Mouse (Mus musculus) gastrocnemius, adult 2 months (tissue): ENCODE results near the gene Slc25a16. TPM values are rescaled to one million over a fixed set of nuclear protein-coding genes. Genes with fewer than 3 reads are reported as not detected.

ENCODE experiments used
- DNase-seq: peaks from one replicate; pipeline ENCODE4 v3.0.0; 2022
- H3K27ac ChIP-seq: fragments of 200-600 bp; 2 replicates; pipeline ENCODE4 v1.8.1; 2022; ENCODE audit warnings: mild to moderate bottlenecking
- H3K4me3 ChIP-seq: fragments of 200-600 bp; 2 replicates; pipeline ENCODE4 v1.8.1; 2022; ENCODE audit warnings: mild to moderate bottlenecking, moderate library complexity
- CTCF ChIP-seq: fragments of 200-600 bp; IDR thresholded peaks from 2 replicates; pipeline ENCODE4 v1.8.1; 2022; ENCODE audit warnings: antibody characterized with exemption, mild to moderate bottlenecking, moderate library complexity
- intact Hi-C: fragments of 180-260 bp; cut with DNase I; formaldehyde crosslinking; loops from one replicate; pipeline ENCODE4 v1.15.1; 2025
- long read RNA-seq, 2 experiments: library from polyadenylated mRNA; stranded (forward); transcript quantifications; one replicate each; pipeline ENCODE4 v2.0.0; 2021
- total RNA-seq, 2 experiments: library from RNA; stranded (reverse); gene quantifications; 2 replicates each; pipeline ENCODE4 v1.2.3; 2021

Slc25a16 gene
- 10 to 100 TPM; 15.4 to 18.2 TPM for total RNA-seq
- long read RNA-seq, experiment 1, transcript Slc25a16-201 (9 exons, 3,145 nt): major isoform, 33 of 37 reads
- long read RNA-seq, experiment 1, partial matches to known transcripts: 0 of 37 reads
- long read RNA-seq, experiment 1, other reads (novel, unspliced or antisense): 3 of 37 reads
- long read RNA-seq, experiment 2, transcript Slc25a16-201 (9 exons, 3,145 nt): major isoform, 42 of 46 reads
- long read RNA-seq, experiment 2, partial matches to known transcripts: 0 of 46 reads
- long read RNA-seq, experiment 2, other reads (novel, unspliced or antisense): 4 of 46 reads

- Histone ChIP-seq H3K27ac (peak within 1 kb of the TSS; percentile 98), H3K4me3 (peak within 1 kb of the TSS; percentile 98)
- no peak for TF ChIP-seq CTCF
- peak; percentile 94 for DNase-seq
- intact Hi-C loops: loop anchor here (5.0 kb wide), 1 partner anchor 128 kb away; the partner anchor contains the start of gene Ccar1
These were observed at the start of gene Slc25a16 for GRCm38 (mm10) chr10:62919925-62920765. Gene Slc25a16, plus strand, starts transcription at chr10:62920633.

- Histone ChIP-seq H3K4me3 (no peak overlapping the region), H3K27ac (no peak overlapping the region)
- intact Hi-C loops: no loop called here
- DNase-seq: no peak
- no peak for TF ChIP-seq CTCF
These were observed 45.6 kb upstream of the Slc25a16 start for GRCm38 (mm10) chr10:62874828-62875227.

- no peak overlapping the region for H3K27ac ChIP-seq
- DNase-seq: no peak
- TF ChIP-seq CTCF: no peak
- intact Hi-C loops: no loop called here
- no peak overlapping the region for H3K4me3 ChIP-seq
These were observed 44.9 kb upstream of the Slc25a16 start for GRCm38 (mm10) chr10:62875565-62875964.

GRCm38 (mm10) chr10:62878056-62878455, 42.4 kb upstream of the Slc25a16 start:
- TF ChIP-seq CTCF: no peak
- intact Hi-C loops: no loop called here

GRCm38 (mm10) chr10:62881211-62881610, 39.2 kb upstream of the Slc25a16 start:
- peak; percentile 40; the same call in 1 of the 2 replicates for TF ChIP-seq CTCF
- DNase-seq: no peak
- Histone ChIP-seq H3K27ac (no peak overlapping the region), H3K4me3 (no peak overlapping the region)
- intact Hi-C loops: no loop called here

More at GRCm38 (mm10) chr10:62878056-62878455, 42.4 kb upstream of the Slc25a16 start:
- no peak overlapping the region for H3K4me3 ChIP-seq
- no peak for DNase-seq
- no peak overlapping the region for H3K27ac ChIP-seq

GRCm38 (mm10) chr10:62883933-62884372, 36.5 kb upstream of the Slc25a16 start:
- intact Hi-C loops: no loop called here
- no peak for DNase-seq
- H3K27ac ChIP-seq: no peak overlapping the region
- no peak for TF ChIP-seq CTCF
- H3K4me3 ChIP-seq: no peak overlapping the region

GRCm38 (mm10) chr10:62884517-62884916, 35.9 kb upstream of the Slc25a16 start:
- intact Hi-C loops: no loop called here
- Histone ChIP-seq H3K27ac (no peak overlapping the region), H3K4me3 (no peak overlapping the region)
- no peak for TF ChIP-seq CTCF
- no peak for DNase-seq

- Histone ChIP-seq H3K27ac (no peak overlapping the region), H3K4me3 (peak overlapping the region; percentile 85)
- intact Hi-C loops: no loop called here
- DNase-seq: no peak
- TF ChIP-seq CTCF: no peak
These were observed 35.0 kb upstream of the Slc25a16 start for GRCm38 (mm10) chr10:62885460-62885859.

GRCm38 (mm10) chr10:62885969-62886798, 34.2 kb upstream of the Slc25a16 start:
- DNase-seq: peak; percentile 22
- Histone ChIP-seq H3K4me3 (peak overlapping the region; percentile 85), H3K27ac (peak overlapping the region; percentile 39)
- intact Hi-C loops: no loop called here
- no peak for TF ChIP-seq CTCF

- peak; percentile 58 for DNase-seq
- intact Hi-C loops: loop anchor here (1.0 kb wide), 1 partner anchor 22 kb away; no protein-coding TSS in a partner anchor
- Histone ChIP-seq H3K27ac (peak overlapping the region; percentile 35; the same call in 1 of the 2 replicates), H3K4me3 (peak overlapping the region; percentile 85)
- TF ChIP-seq CTCF: no peak
These were observed 33.4 kb upstream of the Slc25a16 start for GRCm38 (mm10) chr10:62886799-62887591.

- intact Hi-C loops: no loop called here
- TF ChIP-seq CTCF: no peak
- Histone ChIP-seq H3K4me3 (no peak overlapping the region), H3K27ac (no peak overlapping the region)
- no peak for DNase-seq
These were observed 29.4 kb upstream of the Slc25a16 start for GRCm38 (mm10) chr10:62891025-62891424.
